Mouse (Mus musculus) forebrain, embryonic 14.5 days (tissue): ENCODE measurements at regions not wholly inside any gene's neighbourhood (a gene's known extent, or its start where the extent isn't known, plus 50 kb on each side); places are given as distances from the start of the nearest gene placed in this dataset.

ENCODE experiments used
- ATAC-seq: fragments of 200-750 bp; cut with Nextera tagmentation; 2 replicates; pipeline ENCODE4 v1.8.0; 2017; ENCODE audit warnings: mild to moderate bottlenecking, moderate library complexity
- DNase-seq: peaks from one replicate; pipeline ENCODE4 v3.0.0-alpha.2; 2015; ENCODE audit warnings: low spot score
- H3K27ac ChIP-seq: fragments of 300-500 bp; sonication (generic); 2 replicates; pipeline ENCODE4 v1.5.1; 2014; ENCODE audit warnings: low read depth, mild to moderate bottlenecking, control low read depth, low read length, moderate library complexity
- H3K27me3 ChIP-seq: fragments of 300-500 bp; sonication (generic); replicated peaks from 2 replicates; pipeline ENCODE4 v1.6.1; 2014; ENCODE audit warnings: low read length, control low read depth, mixed read lengths; ENCODE audit not compliant: control insufficient read depth, insufficient read depth
- H3K36me3 ChIP-seq: fragments of 300-500 bp; sonication (generic); 2 replicates; pipeline ENCODE4 v1.6.1; 2014; ENCODE audit warnings: low read length, control low read depth; ENCODE audit not compliant: control insufficient read depth, insufficient read depth
- H3K4me1 ChIP-seq: fragments of 300-500 bp; sonication (generic); 2 replicates; pipeline ENCODE4 v1.6.1; 2014; ENCODE audit warnings: antibody characterized with exemption, low read length, control low read depth; ENCODE audit not compliant: control insufficient read depth, insufficient read depth
- H3K4me2 ChIP-seq: fragments of 300-500 bp; sonication (generic); 2 replicates; pipeline ENCODE4 v1.6.1; 2014; ENCODE audit warnings: mild to moderate bottlenecking, control low read depth, low read length
- H3K4me3 ChIP-seq: fragments of 300-500 bp; sonication (generic); 2 replicates; pipeline ENCODE4 v1.5.1; 2014; ENCODE audit warnings: low read depth, low read length, control low read depth
- H3K9ac ChIP-seq: fragments of 300-500 bp; sonication (generic); 2 replicates; pipeline ENCODE4 v1.6.1; 2014; ENCODE audit warnings: mild to moderate bottlenecking, low read length, control low read depth, moderate library complexity
- H3K9me3 ChIP-seq: fragments of 300-500 bp; sonication (generic); replicated peaks from 2 replicates; pipeline ENCODE4 v1.6.1; 2016; ENCODE audit warnings: low read length, control low read depth, mixed read lengths; ENCODE audit not compliant: control insufficient read depth
- WGBS: fragments of 180-500 bp; shearing (Covaris S2); extraction: QIAGEN DNeasy Blood & Tissue Kit; methylation state at CpG from one replicate; pipeline ENCODE4 v1.1.7; 2014; 5-methylcytosine and 5-hydroxymethylcytosine counted together

DNA sequence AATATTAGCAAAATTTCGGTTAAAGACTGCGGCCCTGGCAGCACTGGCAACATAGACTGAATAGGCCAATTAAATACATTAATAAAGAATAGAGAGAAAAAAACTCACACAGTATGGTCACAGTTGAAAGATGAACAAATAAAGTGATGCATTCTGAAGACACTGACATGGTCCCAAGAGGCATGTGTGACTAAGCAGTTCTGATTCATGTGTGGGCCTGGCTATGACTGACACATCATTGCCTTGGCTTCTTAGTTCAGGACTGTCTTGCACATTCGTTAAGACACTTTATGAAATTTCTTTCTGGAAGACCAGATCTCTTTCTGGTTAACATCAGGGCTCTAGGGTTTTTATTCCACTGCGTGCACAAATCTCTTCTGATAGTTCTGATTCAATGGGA is 438.7 kb downstream of the Gm21750 start:
- Histone ChIP-seq H3K9ac (no peak overlapping the region), H3K9me3 (no peaks in the 10 kb centered on the region), H3K36me3 (no peaks in the 10 kb centered on the region), H3K27me3 (no peaks in the 10 kb centered on the region), H3K4me3 (no peak overlapping the region), H3K4me1 (no peaks in the 10 kb centered on the region), H3K27ac (no peak overlapping the region), H3K4me2 (no peak overlapping the region)
- 93% methylated on average over 4 of the region's 4 CpGs for WGBS
- ATAC-seq (no peak), DNase-seq (no peak)

DNA sequence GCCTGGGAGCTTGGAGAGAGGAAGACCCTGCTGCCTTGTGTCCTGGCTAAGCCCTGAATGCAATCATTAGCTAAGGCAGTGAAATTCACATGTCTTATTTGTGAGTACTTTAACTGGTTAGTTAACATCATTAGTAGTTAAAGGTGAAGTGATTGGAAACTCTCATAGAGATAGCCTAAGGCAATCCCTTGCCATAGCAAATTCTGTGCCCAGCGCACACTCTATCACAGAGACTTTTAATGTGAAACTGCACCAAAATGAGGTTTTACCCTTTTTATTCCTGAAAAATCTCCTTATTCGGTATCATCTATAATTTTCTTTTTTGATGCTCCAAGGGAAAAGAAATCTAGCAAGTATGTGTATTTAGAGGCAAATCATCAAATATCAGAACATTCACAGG is 451.6 kb downstream of the Gm21750 start:
- Histone ChIP-seq H3K4me1 (peaks cover 4% of the 10 kb centered on the region; the same call in 1 of the 2 replicates), H3K4me3 (no peak overlapping the region), H3K9me3 (no peaks in the 10 kb centered on the region), H3K36me3 (no peaks in the 10 kb centered on the region), H3K9ac (no peak overlapping the region), H3K4me2 (peak overlapping the region; percentile 29; the same call in 1 of the 2 replicates), H3K27me3 (no peaks in the 10 kb centered on the region), H3K27ac (no peak overlapping the region)
- no peak for DNase-seq
- ATAC-seq = no peak
- 85% methylated on average over 2 of the region's 2 CpGs for WGBS

DNA sequence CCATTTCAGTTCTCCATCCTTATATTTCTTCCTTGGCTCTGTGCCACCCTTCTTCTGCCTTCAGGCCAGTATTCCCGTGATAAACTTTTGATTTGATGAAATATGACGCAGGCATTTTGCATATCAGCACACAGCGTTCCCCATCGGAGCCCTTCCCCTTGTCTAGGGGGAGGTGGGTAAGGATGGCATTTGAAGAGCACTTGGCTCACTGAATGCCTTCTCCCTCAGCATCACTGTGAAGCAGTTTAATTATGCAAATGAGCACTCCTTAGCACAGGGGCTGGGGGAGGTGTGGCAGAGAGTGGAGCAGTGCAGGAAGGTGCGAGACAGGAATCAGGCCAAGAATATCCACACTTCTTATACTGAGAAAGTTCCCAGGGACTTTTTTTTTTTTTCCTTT is 452.1 kb downstream of the Gm21750 start:
- no peak overlapping the region for H3K27ac ChIP-seq
- DNase-seq (peak; percentile 87), ATAC-seq (peak; percentile 99)
- no peak overlapping the region for H3K4me3 ChIP-seq
- H3K9ac ChIP-seq = no peak overlapping the region
- 26% methylated on average over 5 of the region's 5 CpGs for WGBS
- no peaks in the 10 kb centered on the region for H3K9me3 ChIP-seq
- H3K4me2 ChIP-seq = peak overlapping the region; percentile 29; the same call in 1 of the 2 replicates
- H3K36me3 ChIP-seq = no peaks in the 10 kb centered on the region
- no peaks in the 10 kb centered on the region for H3K27me3 ChIP-seq
- peaks cover 4% of the 10 kb centered on the region; the same call in 1 of the 2 replicates for H3K4me1 ChIP-seq

DNA sequence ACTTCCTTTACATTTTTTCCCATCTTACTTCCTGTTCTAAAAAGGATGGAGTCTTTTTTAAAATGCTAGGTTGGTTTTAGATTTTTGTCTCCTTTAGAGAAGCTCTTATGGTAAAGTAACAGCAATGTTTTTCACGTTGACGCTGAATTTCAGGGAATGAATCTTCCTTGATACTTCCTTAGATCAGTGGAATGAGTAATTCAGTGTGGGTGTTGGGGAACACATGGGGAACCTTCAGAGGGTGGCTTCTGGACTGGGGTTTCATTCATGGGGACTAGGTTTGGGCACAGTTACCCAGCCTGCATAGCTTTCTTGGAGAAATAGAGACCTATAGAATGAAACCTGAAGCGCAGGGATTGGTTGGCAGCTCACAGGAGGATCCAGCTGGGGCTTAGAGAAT is 452.5 kb downstream of the Gm21750 start:
- DNase-seq (no peak), ATAC-seq (peak; percentile 10; the same call in 1 of the 2 replicates)
- Histone ChIP-seq H3K4me3 (no peak overlapping the region), H3K4me2 (no peak overlapping the region), H3K4me1 (peaks cover 4% of the 10 kb centered on the region; the same call in 1 of the 2 replicates), H3K9me3 (no peaks in the 10 kb centered on the region), H3K27ac (no peak overlapping the region), H3K9ac (no peak overlapping the region), H3K27me3 (no peaks in the 10 kb centered on the region), H3K36me3 (no peaks in the 10 kb centered on the region)
- 64% methylated on average over 3 of the region's 3 CpGs for WGBS

DNA sequence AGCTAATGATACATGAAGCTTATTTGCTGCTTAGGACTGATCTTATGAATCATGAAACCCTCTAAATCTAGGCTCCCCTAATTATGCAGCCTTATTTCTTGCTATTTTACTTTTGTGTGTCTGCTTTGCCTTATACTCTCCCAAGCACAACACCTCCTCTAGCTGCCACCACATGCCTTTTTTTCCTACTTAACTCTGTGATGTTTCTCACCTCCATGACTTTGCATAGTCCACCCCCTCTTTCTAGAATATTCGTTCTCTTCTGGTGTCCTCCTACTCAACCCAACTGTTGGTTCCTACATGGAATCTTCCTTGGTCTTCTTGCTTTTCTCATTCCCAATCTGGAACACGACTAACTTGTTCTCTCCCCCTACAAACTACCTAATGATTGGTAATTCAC is 456.7 kb downstream of the Gm21750 start:
- DNase-seq (no peak), ATAC-seq (no peak)
- 70% methylated on average over 2 of the region's 2 CpGs for WGBS
- Histone ChIP-seq H3K4me1 (peaks cover 3% of the 10 kb centered on the region; the same call in 1 of the 2 replicates), H3K27ac (no peak overlapping the region), H3K36me3 (no peaks in the 10 kb centered on the region), H3K9ac (no peak overlapping the region), H3K4me2 (no peak overlapping the region), H3K27me3 (no peaks in the 10 kb centered on the region), H3K9me3 (no peaks in the 10 kb centered on the region), H3K4me3 (no peak overlapping the region)

DNA sequence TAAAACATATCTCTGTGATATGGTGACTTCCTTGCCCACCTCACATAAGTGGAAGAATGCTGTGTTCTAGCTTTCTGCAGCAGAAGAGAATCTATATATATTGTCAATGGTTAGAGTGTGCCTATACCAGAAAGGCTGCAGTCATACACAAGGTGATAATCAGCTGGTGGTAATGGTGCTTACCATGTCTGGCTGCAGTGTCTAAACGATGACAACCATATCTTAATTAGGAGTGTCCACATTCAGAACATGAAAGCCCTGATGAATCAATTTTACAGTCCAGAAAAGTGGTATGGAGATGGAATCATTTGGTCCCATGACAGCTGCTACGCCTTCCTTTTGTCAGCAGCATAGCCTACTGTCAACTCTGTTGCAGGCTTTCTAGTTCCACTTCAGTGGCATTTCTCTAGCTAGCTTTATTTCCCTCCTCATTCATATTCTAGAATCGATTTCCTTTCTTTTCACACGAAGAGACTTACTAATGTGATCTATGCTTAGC is 484.2 kb downstream of the Gm21750 start:
- ATAC-seq = no peak

DNA sequence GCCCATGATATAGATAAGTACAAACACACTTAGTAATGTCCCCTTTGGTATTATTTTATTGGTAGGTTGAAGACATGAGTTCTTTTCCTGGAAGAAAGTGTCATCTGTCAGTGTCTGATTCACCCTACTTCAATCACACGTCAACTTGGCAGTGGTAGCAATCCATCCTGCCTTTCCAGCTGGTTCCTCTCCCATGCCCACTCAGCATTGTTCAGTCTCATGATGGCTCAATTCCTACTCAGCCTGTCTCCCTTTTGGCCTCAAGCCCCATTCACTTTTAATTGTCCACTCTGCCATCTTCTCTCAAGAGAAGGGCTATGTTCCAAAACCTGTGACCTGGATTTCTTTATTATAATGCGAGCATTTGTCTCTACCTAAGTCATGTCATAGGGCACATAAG is 474.4 kb upstream of the Htr2a start:
- Histone ChIP-seq H3K9ac (no peak overlapping the region), H3K9me3 (no peaks in the 10 kb centered on the region), H3K4me2 (no peak overlapping the region), H3K27ac (no peak overlapping the region), H3K4me1 (no peaks in the 10 kb centered on the region), H3K36me3 (no peaks in the 10 kb centered on the region), H3K4me3 (no peak overlapping the region), H3K27me3 (no peaks in the 10 kb centered on the region)
- ATAC-seq = no peak
- 92% methylated on average over 2 of the region's 2 CpGs for WGBS
- DNase-seq = peak; percentile 9

More for the DNA sequence above, 484.2 kb downstream of the Gm21750 start:
- H3K9ac ChIP-seq = no peak overlapping the region
- no peak for DNase-seq
- no peak overlapping the region for H3K27ac ChIP-seq
- no peaks in the 10 kb centered on the region for H3K27me3 ChIP-seq
- H3K36me3 ChIP-seq = no peaks in the 10 kb centered on the region
- H3K4me1 ChIP-seq = no peaks in the 10 kb centered on the region
- H3K9me3 ChIP-seq = no peaks in the 10 kb centered on the region
- H3K4me2 ChIP-seq = no peak overlapping the region
- H3K4me3 ChIP-seq = no peak overlapping the region
- 85% methylated on average over 4 of the region's 4 CpGs for whole genome bisulfite sequencing

DNA sequence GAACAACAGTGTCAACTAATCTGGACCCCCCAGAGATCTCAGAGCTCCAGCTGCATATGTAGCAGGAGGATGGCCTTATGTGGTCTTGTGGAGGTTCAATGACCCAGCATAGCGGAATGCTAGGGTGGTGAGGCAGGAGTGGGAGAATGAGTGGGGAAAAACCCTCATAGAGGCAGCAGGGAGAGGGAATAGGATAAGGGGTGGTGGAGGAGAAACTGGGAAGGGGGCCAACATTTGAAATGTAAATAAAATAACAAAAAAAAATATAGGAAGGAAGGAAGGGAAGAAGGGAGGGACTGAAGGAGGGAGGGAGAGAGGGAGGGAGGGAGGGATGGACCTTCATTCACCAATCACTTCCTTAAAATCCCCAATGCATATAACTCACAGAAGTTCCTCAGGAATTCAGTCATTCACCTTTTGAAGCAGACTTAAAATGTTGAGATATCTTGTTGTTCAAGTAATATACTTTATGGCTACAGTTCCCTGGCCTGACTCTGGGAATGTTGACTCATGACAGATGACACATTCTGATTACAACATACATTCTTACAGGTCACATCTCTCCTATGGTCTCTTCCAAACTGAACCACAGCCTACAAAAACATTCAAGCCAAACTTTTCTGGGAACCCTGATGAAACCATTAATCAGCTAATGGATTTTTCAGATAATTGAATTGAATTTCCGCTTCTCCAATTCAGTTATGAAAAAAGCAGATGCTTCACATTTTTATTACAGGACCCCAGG is 471.3 kb upstream of the Htr2a start:
- 93% methylated on average over 2 of the region's 2 CpGs for WGBS
- H3K27ac ChIP-seq = no peak overlapping the region
- no peak overlapping the region for H3K4me3 ChIP-seq
- DNase-seq (no peak), ATAC-seq (no peak)
- no peak overlapping the region for H3K9ac ChIP-seq
- no peaks in the 10 kb centered on the region for H3K4me1 ChIP-seq
- no peak overlapping the region for H3K4me2 ChIP-seq
- H3K36me3 ChIP-seq = no peaks in the 10 kb centered on the region
- no peaks in the 10 kb centered on the region for H3K9me3 ChIP-seq
- no peaks in the 10 kb centered on the region for H3K27me3 ChIP-seq

DNA sequence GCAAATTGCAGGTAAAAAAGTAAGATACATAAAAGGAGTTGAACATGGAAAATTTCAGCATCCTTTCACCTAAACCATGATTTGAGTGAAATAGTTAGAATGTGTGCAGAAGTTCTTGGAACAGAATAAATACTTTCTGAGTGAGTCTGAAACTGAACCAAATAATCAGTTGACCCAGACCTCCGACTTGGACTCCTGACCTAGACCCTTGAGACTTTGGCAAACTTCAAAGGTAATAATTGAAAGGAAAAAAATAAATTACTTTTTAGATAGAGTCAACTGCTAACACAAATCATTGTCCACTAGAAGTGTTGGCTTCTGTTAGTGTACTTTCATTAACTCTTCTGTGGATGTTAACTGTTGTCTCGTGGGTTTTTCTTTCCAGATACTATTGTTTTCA is 460.6 kb upstream of the Htr2a start:
- Histone ChIP-seq H3K4me3 (no peak overlapping the region), H3K27ac (no peak overlapping the region), H3K9ac (no peak overlapping the region), H3K4me2 (no peak overlapping the region), H3K36me3 (no peaks in the 10 kb centered on the region), H3K27me3 (no peaks in the 10 kb centered on the region), H3K9me3 (no peaks in the 10 kb centered on the region), H3K4me1 (no peaks in the 10 kb centered on the region)
- ATAC-seq (no peak), DNase-seq (no peak)
- 87% methylated on average over 2 of the region's 2 CpGs for WGBS
